Mouse (Mus musculus): Measurements from ENCODE around the gene Ccnd1.

DNA sequence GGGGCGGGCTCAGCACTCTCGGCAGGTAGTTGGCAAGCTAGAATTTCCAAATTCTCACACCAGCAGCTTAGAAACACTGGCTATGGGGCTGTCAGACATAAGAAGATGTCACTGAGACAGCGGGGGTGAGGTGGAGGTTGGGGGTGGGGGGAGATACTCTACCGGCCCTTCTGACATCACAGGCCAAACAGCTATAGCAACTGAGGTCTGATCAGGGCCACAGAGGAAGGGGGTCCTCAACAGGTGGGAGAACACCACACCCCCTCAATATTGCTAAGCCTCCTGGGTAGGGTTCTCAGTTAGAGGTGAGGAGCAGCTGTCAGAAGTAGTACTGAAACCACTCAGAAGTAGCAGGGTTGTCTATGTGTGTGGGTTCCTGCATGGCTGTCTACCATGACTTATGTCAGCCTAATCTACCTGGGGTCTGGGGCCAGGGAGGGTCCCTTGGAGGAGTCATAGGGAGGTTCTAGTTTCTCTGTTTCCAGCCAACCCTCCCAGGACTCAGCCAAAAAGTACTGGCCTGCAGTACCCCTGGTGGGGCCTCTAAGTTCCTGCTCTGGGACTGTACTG, 3.3 kb downstream of the Ccnd1 start:
- no peak for TF ChIP-seq GATA1 (IDR thresholded peaks at IDR 0.05; ENCODE audit: borderline replicate concordance, low read length)
- no peak for TF ChIP-seq FLI1 (IDR thresholded peaks at IDR 0.05; ENCODE audit: low read length)

Data from megakaryocyte, embryonic 14.5 days (primary cell).